Mouse (Mus musculus) layer of hippocampus, postnatal 36 days (tissue): ENCODE results near the gene Ifna7. TPM values are rescaled to one million over a fixed set of nuclear protein-coding genes. Genes with fewer than 3 reads are reported as not detected.
"Not testable (repeated sequence)": the region's sequence is repeated elsewhere in the genome, so short reads cannot be mapped to it uniquely, and the experiment has no call there.

Source experiments
- DNase-seq, 2 experiments: peaks; one replicate each; pipeline ENCODE4 v3.0.0; 2022
- total RNA-seq, 2 experiments: library from RNA; stranded (reverse); gene quantifications; 2 replicates each; pipeline ENCODE4 v1.2.3; 2021

The Ifna7 gene
- not detected for total RNA-seq

DNA sequence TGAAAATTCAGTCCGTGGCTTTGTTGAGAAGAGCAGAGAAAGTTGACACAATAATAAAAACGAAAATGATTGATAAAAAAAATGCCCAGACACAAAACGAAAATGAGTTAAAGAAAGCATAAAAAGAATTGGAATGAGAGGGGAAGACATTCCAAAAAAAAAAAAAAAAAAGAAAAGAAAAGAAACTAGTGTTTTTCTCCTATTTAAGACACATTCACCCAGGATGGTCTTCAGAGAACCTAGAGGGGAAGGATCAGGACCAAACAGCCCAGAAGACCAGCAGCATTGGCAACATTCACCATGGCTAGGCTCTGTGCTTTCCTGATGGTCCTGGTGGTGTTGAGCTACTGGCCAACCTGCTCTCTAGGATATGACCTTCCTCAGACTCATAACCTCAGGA lies at the start of gene Ifna7:
Ifna7 (plus strand) TSS at position 301 of the 400 bp plus-strand sequence.
- DNase-seq: no peak

DNA sequence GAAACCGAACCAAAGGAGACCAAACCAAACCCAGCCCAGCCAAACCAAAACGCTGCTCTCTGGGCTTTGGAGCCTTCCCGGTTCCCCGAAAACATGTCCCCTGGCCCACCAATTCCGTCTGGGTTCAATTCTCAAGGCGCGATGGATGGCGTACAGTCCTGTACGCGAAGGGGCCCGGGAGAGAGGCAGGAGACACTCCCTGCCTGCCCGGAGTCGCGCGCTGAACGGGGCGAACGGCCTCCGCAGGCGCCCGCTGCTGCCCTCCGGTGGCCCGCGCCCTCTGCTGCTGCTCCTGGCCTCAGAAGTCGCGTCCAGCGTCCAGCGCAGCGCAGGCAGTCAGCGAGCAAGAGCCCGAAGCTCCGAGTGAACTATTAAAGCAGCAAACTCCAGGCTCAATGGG lies 42.5 kb upstream of the Ifna7 start, which contains the start of gene Gm13290:
Gm13290 (plus strand) TSS at position 301 of the 400 bp plus-strand sequence.
- DNase-seq: not testable (repeated sequence)

DNA sequence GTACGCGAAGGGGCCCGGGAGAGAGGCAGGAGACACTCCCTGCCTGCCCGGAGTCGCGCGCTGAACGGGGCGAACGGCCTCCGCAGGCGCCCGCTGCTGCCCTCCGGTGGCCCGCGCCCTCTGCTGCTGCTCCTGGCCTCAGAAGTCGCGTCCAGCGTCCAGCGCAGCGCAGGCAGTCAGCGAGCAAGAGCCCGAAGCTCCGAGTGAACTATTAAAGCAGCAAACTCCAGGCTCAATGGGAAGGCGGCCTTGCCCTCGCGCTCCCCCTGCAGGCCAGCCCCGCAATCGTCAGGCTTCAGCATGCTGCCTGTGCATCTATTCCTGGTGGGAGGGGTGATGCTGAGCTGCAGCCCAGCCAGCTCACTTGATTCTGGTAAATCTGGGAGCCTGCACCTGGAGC lies 39.4 kb upstream of the Ifna7 start, which contains the start of gene Gm13289:
Gm13289 (plus strand) TSS at position 301 of the 400 bp plus-strand sequence.
- not testable (repeated sequence) for DNase-seq

DNA sequence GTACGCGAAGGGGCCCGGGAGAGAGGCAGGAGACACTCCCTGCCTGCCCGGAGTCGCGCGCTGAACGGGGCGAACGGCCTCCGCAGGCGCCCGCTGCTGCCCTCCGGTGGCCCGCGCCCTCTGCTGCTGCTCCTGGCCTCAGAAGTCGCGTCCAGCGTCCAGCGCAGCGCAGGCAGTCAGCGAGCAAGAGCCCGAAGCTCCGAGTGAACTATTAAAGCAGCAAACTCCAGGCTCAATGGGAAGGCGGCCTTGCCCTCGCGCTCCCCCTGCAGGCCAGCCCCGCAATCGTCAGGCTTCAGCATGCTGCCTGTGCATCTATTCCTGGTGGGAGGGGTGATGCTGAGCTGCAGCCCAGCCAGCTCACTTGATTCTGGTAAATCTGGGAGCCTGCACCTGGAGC lies 36.5 kb upstream of the Ifna7 start, which contains the start of gene Gm13272:
Gm13272 (plus strand) TSS at position 301 of the 400 bp plus-strand sequence.
- DNase-seq: not testable (repeated sequence)

- not testable (repeated sequence) for DNase-seq
Observed at GRCm38 (mm10) chr4:88780320-88780719, 35.7 kb upstream of the Ifna7 start.

GRCm38 (mm10) chr4:88781831-88782230 lies 34.2 kb upstream of the Ifna7 start, which contains the start of gene Ifnz:
TSS of gene Ifnz (plus strand) at chr4:88782131.
- DNase-seq: not testable (repeated sequence)

DNA sequence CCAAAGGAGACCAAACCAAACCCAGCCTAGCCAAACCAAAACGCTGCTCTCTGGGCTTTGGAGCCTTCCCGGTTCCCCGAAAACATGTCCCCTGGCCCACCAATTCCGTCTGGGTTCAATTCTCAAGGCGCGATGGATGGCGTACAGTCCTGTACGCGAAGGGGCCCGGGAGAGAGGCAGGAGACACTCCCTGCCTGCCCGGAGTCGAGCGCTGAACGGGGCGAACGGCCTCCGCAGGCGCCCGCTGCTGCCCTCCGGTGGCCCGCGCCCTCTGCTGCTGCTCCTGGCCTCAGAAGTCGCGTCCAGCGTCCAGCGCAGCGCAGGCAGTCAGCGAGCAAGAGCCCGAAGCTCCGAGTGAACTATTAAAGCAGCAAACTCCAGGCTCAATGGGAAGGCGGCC lies 33.7 kb upstream of the Ifna7 start:
- peak in 1 of 2 experiments; percentile 3 for DNase-seq

DNA sequence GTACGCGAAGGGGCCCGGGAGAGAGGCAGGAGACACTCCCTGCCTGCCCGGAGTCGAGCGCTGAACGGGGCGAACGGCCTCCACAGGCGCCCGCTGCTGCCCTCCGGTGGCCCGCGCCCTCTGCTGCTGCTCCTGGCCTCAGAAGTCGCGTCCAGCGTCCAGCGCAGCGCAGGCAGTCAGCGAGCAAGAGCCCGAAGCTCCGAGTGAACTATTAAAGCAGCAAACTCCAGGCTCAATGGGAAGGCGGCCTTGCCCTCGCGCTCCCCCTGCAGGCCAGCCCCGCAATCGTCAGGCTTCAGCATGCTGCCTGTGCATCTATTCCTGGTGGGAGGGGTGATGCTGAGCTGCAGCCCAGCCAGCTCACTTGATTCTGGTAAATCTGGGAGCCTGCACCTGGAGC lies 30.6 kb upstream of the Ifna7 start, which contains the start of gene Gm13276:
Gm13276 (plus strand) TSS at position 301 of the 400 bp plus-strand sequence.
- not testable (repeated sequence) for DNase-seq

DNA sequence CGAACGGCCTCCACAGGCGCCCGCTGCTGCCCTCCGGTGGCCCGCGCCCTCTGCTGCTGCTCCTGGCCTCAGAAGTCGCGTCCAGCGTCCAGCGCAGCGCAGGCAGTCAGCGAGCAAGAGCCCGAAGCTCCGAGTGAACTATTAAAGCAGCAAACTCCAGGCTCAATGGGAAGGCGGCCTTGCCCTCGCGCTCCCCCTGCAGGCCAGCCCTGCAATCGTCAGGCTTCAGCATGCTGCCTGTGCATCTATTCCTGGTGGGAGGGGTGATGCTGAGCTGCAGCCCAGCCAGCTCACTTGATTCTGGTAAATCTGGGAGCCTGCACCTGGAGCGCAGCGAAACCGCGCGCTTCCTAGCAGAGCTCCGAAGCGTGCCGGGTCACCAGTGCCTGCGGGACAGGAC lies 27.6 kb upstream of the Ifna7 start, which contains the start of gene Gm13277:
Gm13277 (plus strand) TSS at position 231 of the 400 bp plus-strand sequence.
- peak; percentile 48 to 65 for DNase-seq

DNA sequence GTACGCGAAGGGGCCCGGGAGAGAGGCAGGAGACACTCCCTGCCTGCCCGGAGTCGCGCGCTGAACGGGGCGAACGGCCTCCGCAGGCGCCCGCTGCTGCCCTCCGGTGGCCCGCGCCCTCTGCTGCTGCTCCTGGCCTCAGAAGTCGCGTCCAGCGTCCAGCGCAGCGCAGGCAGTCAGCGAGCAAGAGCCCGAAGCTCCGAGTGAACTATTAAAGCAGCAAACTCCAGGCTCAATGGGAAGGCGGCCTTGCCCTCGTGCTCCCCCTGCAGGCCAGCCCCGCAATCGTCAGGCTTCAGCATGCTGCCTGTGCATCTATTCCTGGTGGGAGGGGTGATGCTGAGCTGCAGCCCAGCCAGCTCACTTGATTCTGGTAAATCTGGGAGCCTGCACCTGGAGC lies 24.8 kb upstream of the Ifna7 start, which contains the start of gene Gm13278:
Gm13278 (plus strand) TSS at position 301 of the 400 bp plus-strand sequence.
- DNase-seq: not testable (repeated sequence)

GRCm38 (mm10) chr4:88793936-88794675 lies 21.9 kb upstream of the Ifna7 start, which contains the start of gene Gm13275:
TSS of gene Gm13275 (plus strand) at chr4:88794487.
- peak; percentile 78 to 81 for DNase-seq

DNA sequence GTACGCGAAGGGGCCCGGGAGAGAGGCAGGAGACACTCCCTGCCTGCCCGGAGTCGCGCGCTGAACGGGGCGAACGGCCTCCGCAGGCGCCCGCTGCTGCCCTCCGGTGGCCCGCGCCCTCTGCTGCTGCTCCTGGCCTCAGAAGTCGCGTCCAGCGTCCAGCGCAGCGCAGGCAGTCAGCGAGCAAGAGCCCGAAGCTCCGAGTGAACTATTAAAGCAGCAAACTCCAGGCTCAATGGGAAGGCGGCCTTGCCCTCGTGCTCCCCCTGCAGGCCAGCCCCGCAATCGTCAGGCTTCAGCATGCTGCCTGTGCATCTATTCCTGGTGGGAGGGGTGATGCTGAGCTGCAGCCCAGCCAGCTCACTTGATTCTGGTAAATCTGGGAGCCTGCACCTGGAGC lies 18.9 kb upstream of the Ifna7 start, which contains the start of gene Gm13279:
Gm13279 (plus strand) TSS at position 301 of the 400 bp plus-strand sequence.
- DNase-seq: not testable (repeated sequence)

DNA sequence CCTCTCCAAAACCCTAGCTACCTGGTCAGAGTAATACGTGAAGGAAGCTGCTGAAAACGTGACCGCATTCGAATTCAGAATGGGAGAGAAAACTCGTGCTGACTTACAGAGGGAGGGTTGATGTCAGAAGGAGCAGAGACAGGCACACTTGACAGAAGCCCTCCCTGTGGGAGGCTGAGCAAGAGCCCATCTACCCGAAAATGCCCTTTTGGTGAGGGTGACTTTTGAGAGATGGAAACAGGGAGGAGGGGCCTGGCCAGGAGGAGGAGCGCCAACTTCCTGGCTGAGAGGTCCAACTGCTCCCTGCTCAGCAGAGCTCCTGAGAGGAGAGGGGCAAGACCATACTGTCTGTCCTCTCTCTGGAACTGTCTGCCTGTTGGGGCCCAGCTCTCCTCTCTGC lies 16.7 kb upstream of the Ifna7 start, which contains the start of gene Gm13285:
Gm13285 (plus strand) TSS at position 301 of the 400 bp plus-strand sequence.
- DNase-seq: not testable (repeated sequence)

GRCm38 (mm10) chr4:88802954-88803353 lies 13.1 kb upstream of the Ifna7 start, which contains the start of gene Gm13287:
TSS of gene Gm13287 (plus strand) at chr4:88803254.
- not testable (repeated sequence) for DNase-seq

DNA sequence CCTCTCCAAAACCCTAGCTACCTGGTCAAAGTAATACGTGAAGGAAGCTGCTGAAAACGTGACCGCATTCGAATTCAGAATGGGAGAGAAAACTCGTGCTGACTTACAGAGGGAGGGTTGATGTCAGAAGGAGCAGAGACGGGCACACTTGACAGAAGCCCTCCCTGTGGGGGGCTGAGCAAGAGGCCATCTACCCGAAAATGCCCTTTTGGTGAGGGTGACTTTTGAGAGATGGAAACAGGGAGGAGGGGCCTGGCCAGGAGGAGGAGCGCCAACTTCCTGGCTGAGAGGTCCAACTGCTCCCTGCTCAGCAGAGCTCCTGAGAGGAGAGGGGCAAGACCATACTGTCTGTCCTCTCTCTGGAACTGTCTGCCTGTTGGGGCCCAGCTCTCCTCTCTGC lies 10.8 kb upstream of the Ifna7 start, which contains the start of gene Gm13288:
Gm13288 (plus strand) TSS at position 301 of the 400 bp plus-strand sequence.
- not testable (repeated sequence) for DNase-seq

- DNase-seq: not testable (repeated sequence)
Observed at GRCm38 (mm10) chr4:88805761-88806160, 10.3 kb upstream of the Ifna7 start.

GRCm38 (mm10) chr4:88819659-88820058 lies 3.6 kb downstream of the Ifna7 start, which contains the start of gene Ifna11:
TSS of gene Ifna11 (plus strand) at chr4:88819959.
- DNase-seq: no peak

DNA sequence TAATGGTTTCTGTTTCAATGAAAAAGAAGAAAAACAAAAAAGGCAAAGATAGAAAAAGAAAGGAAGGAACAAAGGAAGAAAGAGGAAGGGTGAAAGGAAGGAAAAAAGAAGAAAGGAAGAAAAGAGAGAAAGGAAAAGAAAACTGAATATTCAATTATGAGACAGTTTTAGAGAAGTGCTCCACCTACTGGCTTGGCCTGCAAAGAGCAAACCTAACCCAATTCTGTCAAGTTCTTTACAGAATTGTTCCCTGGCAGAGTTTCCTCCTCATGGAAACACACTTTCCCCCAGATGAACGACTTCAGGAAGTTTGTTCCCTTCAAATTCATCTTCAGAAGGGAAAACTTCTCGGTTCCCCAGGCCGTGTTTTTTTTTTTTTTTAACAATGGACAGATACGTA lies 7.0 kb downstream of the Ifna7 start:
- DNase-seq: no peak

- DNase-seq: not testable (repeated sequence)
Observed at GRCm38 (mm10) chr4:88827116-88827515, 11.1 kb downstream of the Ifna7 start, which contains the start of gene Ifna6. TSS of gene Ifna6 (plus strand) at chr4:88827416.

- no peak for DNase-seq
Observed at GRCm38 (mm10) chr4:88830523-88830922, 14.5 kb downstream of the Ifna7 start.

DNA sequence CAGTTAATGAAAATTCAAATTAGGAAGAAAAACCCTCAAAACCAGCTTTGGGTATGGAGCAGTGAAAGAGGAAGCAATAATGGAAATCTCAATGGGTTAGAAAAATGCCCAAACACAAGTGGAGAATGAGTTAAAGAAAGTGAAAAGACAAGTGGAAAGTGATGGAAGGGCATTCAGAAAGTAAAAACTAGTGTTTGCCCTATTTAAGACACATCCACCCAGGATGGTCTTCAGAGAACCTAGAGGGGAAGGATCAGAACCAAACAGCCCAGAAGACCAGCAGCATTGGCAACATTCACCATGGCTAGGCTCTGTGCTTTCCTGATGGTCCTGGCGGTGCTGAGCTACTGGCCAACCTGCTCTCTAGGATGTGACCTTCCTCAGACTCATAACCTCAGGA lies 19.2 kb downstream of the Ifna7 start, which contains the start of gene Ifna5:
Ifna5 (plus strand) TSS at position 301 of the 400 bp plus-strand sequence.
- DNase-seq: not testable (repeated sequence)

GRCm38 (mm10) chr4:88838828-88839227 lies 22.8 kb downstream of the Ifna7 start:
- no peak for DNase-seq

GRCm38 (mm10) chr4:88840058-88840457 lies 24.0 kb downstream of the Ifna7 start:
- no peak for DNase-seq
